Mouse (Mus musculus): ENCODE data around the gene P2ry10. TPM values are rescaled to one million over a fixed set of nuclear protein-coding genes. Genes with fewer than 3 reads are reported as not detected.

P2ry10 gene
- polyA plus RNA-seq, 1 experiment from 2014 or later: not detected

GRCm38 (mm10) chrX:107149391-107149993, 61.2 kb downstream of the P2ry10 start:
- ATAC-seq: no peak
- Histone ChIP-seq H3K9me3 (ENCODE audit: control insufficient read depth) (no peaks in the 10 kb centered on the region), H3K9ac (ENCODE audit: low read depth, low read length) (no peak overlapping the region), H3K4me3 (ENCODE audit: low read depth, low read length) (no peak overlapping the region), H3K4me2 (replicated peaks; ENCODE audit: low read depth) (no peak overlapping the region), H3K27me3 (replicated peaks; ENCODE audit: control insufficient read depth, insufficient read depth, low read length) (no peaks in the 10 kb centered on the region), H3K27ac (ENCODE audit: low read depth, low read length) (no peak overlapping the region), H3K36me3 (ENCODE audit: control insufficient read depth, insufficient read depth) (no peaks in the 10 kb centered on the region), H3K4me1 (replicated peaks; ENCODE audit: control insufficient read depth, insufficient read depth, low read length) (no peaks in the 10 kb centered on the region)
- WGBS: 52% methylated on average over 4 of the region's 4 CpGs
- no peak for TF ChIP-seq CTCF (IDR thresholded peaks at IDR 0.05; ENCODE audit: low read depth)

- H3K9ac ChIP-seq (ENCODE audit: low read depth, low read length): no peak overlapping the region
- no peaks in the 10 kb centered on the region for H3K27me3 ChIP-seq (replicated peaks; ENCODE audit: control insufficient read depth, insufficient read depth, low read length)
- H3K4me3 ChIP-seq (ENCODE audit: low read depth, low read length): no peak overlapping the region
- no peak for TF ChIP-seq CTCF (IDR thresholded peaks at IDR 0.05; ENCODE audit: low read depth)
- H3K36me3 ChIP-seq (ENCODE audit: control insufficient read depth, insufficient read depth): no peaks in the 10 kb centered on the region
- no peak overlapping the region for H3K27ac ChIP-seq (ENCODE audit: low read depth, low read length)
- no peaks in the 10 kb centered on the region for H3K4me1 ChIP-seq (replicated peaks; ENCODE audit: control insufficient read depth, insufficient read depth, low read length)
- no peak overlapping the region for H3K4me2 ChIP-seq (replicated peaks; ENCODE audit: low read depth)
- no peak for ATAC-seq
- no peaks in the 10 kb centered on the region for H3K9me3 ChIP-seq (ENCODE audit: control insufficient read depth)
- WGBS: 51% methylated on average over 5 of the region's 5 CpGs
Measured at GRCm38 (mm10) chrX:107150027-107150426, 61.7 kb downstream of the P2ry10 start.

GRCm38 (mm10) chrX:107150752-107151515, 62.6 kb downstream of the P2ry10 start:
- ATAC-seq: no peak
- no peaks in the 10 kb centered on the region for H3K4me1 ChIP-seq (replicated peaks; ENCODE audit: control insufficient read depth, insufficient read depth, low read length)
- no peak for TF ChIP-seq CTCF (IDR thresholded peaks at IDR 0.05; ENCODE audit: low read depth)
- no peaks in the 10 kb centered on the region for H3K27me3 ChIP-seq (replicated peaks; ENCODE audit: control insufficient read depth, insufficient read depth, low read length)
- peak overlapping the region; percentile 32; the same call in 1 of the 2 replicates for H3K4me2 ChIP-seq (replicated peaks; ENCODE audit: low read depth)
- H3K27ac ChIP-seq (ENCODE audit: low read depth, low read length): no peak overlapping the region
- 58% methylated on average over 4 of the region's 4 CpGs for WGBS
- H3K9me3 ChIP-seq (ENCODE audit: control insufficient read depth): no peaks in the 10 kb centered on the region
- H3K9ac ChIP-seq (ENCODE audit: low read depth, low read length): no peak overlapping the region
- no peak overlapping the region for H3K4me3 ChIP-seq (ENCODE audit: low read depth, low read length)
- no peaks in the 10 kb centered on the region for H3K36me3 ChIP-seq (ENCODE audit: control insufficient read depth, insufficient read depth)

Other genes starting within 250 kb of the P2ry10 start
- gene Rtl3, start 247.8 kb upstream of the P2ry10 start, polyA plus RNA-seq (2015; fragmentation: Nextera tagmentation; extraction: Ambion mirVana): 4.1 and 4.4 TPM in 2 replicates
- gene Lpar4, start 167.9 kb upstream of the P2ry10 start, polyA plus RNA-seq (2015; fragmentation: Nextera tagmentation; extraction: Ambion mirVana): 4.5 and 4.6 TPM in 2 replicates
- gene P2ry10b, start 60.4 kb downstream of the P2ry10 start, polyA plus RNA-seq (2015; fragmentation: Nextera tagmentation; extraction: Ambion mirVana): 0.18 and 0.31 TPM in 2 replicates
- not detected in 2 replicates for gene Gpr174, start 167.4 kb downstream of the P2ry10 start, polyA plus RNA-seq (2015; fragmentation: Nextera tagmentation; extraction: Ambion mirVana)